Mouse (Mus musculus): ENCODE results near the gene Spred1.

DNA sequence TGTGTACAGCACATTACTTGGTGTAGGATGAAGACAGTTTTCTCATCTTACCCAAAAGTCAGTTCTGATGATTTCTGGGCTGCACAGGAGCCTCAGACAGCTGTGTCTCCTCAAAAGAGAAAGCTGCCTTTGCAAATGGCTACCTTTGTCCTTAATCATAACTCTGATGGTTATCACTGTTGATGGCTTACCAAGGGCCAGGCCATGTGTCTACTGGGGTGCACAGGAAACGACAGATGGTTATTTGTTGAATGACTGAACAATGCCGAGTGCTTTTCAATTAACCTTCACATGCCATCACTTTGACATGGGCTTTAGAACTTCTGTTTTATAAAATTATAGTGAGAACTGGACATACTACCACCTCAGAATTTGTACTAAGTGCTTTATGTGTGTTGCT, 2.7 kb upstream of the Spred1 start:
- no peak for TF ChIP-seq CTCF (IDR thresholded peaks at IDR 0.05; ENCODE audit: low read depth)
- TF ChIP-seq EP300 (IDR thresholded peaks at IDR 0.05; ENCODE audit: low read depth): no peak
